Mouse (Mus musculus): ENCODE measurements around the gene Defb30. TPM values are rescaled to one million over a fixed set of nuclear protein-coding genes. Genes with fewer than 3 reads are reported as not detected.

The Defb30 gene
- not detected in 2 replicates for polyA plus RNA-seq (2015; fragmentation: Nextera tagmentation; extraction: Ambion mirVana)

GRCm38 (mm10) chr14:63049910-63050370 lies at the start of gene Defb30:
Gene Defb30, minus strand, starts transcription at chr14:63049960.

GRCm38 (mm10) chr14:63046691-63047090 lies 3.1 kb downstream of the Defb30 start, which contains the start of gene Defb42:
Gene Defb42, plus strand, starts transcription at chr14:63046991.

GRCm38 (mm10) chr14:63011471-63011870 lies 38.3 kb downstream of the Defb30 start, which contains the start of gene Defb43:
Gene Defb43, plus strand, starts transcription at chr14:63011771.

GRCm38 (mm10) chr14:62997777-62998176 lies 52.0 kb downstream of the Defb30 start, which contains the start of gene Defb47:
Gene Defb47, plus strand, starts transcription at chr14:62998077.

GRCm38 (mm10) chr14:62984410-62984809 lies 65.3 kb downstream of the Defb30 start, which contains the start of gene Defb48:
Gene Defb48, minus strand, starts transcription at chr14:62984510.

Other genes with a start within 250 kb of the Defb30 start
- gene Wdfy2, start 212.3 kb downstream of the Defb30 start, polyA plus RNA-seq (2015; fragmentation: Nextera tagmentation; extraction: Ambion mirVana), result 4.6 and 5.1 TPM in 2 replicates
- gene Defb48, start 65.5 kb downstream of the Defb30 start, polyA plus RNA-seq (2015; fragmentation: Nextera tagmentation; extraction: Ambion mirVana), result not detected in 2 replicates
- not detected in 2 replicates for gene Defb47, start 51.9 kb downstream of the Defb30 start, polyA plus RNA-seq (2015; fragmentation: Nextera tagmentation; extraction: Ambion mirVana)
- not detected in 2 replicates for gene Defb43, start 38.2 kb downstream of the Defb30 start, polyA plus RNA-seq (2015; fragmentation: Nextera tagmentation; extraction: Ambion mirVana)
- 0.71 and 0.79 TPM in 2 replicates for gene Defb42, start 3.0 kb downstream of the Defb30 start, polyA plus RNA-seq (2015; fragmentation: Nextera tagmentation; extraction: Ambion mirVana)